Mouse (Mus musculus) hindbrain, embryonic 16.5 days (tissue): Measurements from ENCODE around the gene Ptprf. TPM values are rescaled to one million over a fixed set of nuclear protein-coding genes. Genes with fewer than 3 reads are reported as not detected.

Source experiments
- ATAC-seq: fragments of 200-750 bp; cut with Nextera tagmentation; 2 replicates; pipeline ENCODE4 v1.8.0; 2017; ENCODE audit warnings: moderate TSS enrichment, moderate library complexity
- H3K27ac ChIP-seq: fragments of 300-500 bp; sonication (generic); 2 replicates; pipeline ENCODE4 v1.5.1; 2014; ENCODE audit warnings: low read depth, mild to moderate bottlenecking, control low read depth, low read length, moderate library complexity
- H3K27me3 ChIP-seq: fragments of 300-500 bp; sonication (generic); replicated peaks from 2 replicates; pipeline ENCODE4 v1.6.1; 2014; ENCODE audit warnings: low read length; ENCODE audit not compliant: control insufficient read depth, insufficient read depth
- H3K36me3 ChIP-seq: fragments of 300-500 bp; sonication (generic); 2 replicates; pipeline ENCODE4 v1.6.1; 2014; ENCODE audit warnings: mild to moderate bottlenecking, low read length, moderate library complexity, mixed read lengths; ENCODE audit not compliant: control insufficient read depth, insufficient read depth
- H3K4me1 ChIP-seq: fragments of 300-500 bp; sonication (generic); 2 replicates; pipeline ENCODE4 v1.6.1; 2014; ENCODE audit warnings: low read depth, low read length; ENCODE audit not compliant: control insufficient read depth, insufficient read depth
- H3K4me2 ChIP-seq: fragments of 300-500 bp; sonication (generic); 2 replicates; pipeline ENCODE4 v1.6.1; 2014; ENCODE audit warnings: mild to moderate bottlenecking, low read length, control low read depth, moderate library complexity
- H3K4me3 ChIP-seq: fragments of 300-500 bp; sonication (generic); 2 replicates; pipeline ENCODE4 v1.5.1; 2014; ENCODE audit warnings: mild to moderate bottlenecking, low read length, control low read depth, moderate library complexity
- H3K9ac ChIP-seq: fragments of 300-500 bp; sonication (generic); 2 replicates; pipeline ENCODE4 v1.6.1; 2014; ENCODE audit warnings: low read depth, mild to moderate bottlenecking, control low read depth, low read length, moderate library complexity
- H3K9me3 ChIP-seq: fragments of 300-500 bp; sonication (generic); 2 replicates; pipeline ENCODE4 v1.6.1; 2014; ENCODE audit warnings: mild to moderate bottlenecking, low read length, moderate library complexity; ENCODE audit not compliant: control insufficient read depth
- WGBS: fragments of 180-500 bp; shearing (Covaris S2); extraction: QIAGEN DNeasy Blood & Tissue Kit; methylation state at CpG from one replicate; pipeline ENCODE4 v1.1.7; 2014; 5-methylcytosine and 5-hydroxymethylcytosine counted together
- polyA plus RNA-seq: library from polyadenylated mRNA; unstranded; fragments of >200 nt; fragmentation: Nextera tagmentation; extraction: Ambion mirVana; gene quantifications from 2 replicates; pipeline ENCODE4 v1.2.1, GENCODE M21; 2015

Ptprf gene
- polyA plus RNA-seq, 1 experiment from 2014 or later, result 71.7 TPM

DNA sequence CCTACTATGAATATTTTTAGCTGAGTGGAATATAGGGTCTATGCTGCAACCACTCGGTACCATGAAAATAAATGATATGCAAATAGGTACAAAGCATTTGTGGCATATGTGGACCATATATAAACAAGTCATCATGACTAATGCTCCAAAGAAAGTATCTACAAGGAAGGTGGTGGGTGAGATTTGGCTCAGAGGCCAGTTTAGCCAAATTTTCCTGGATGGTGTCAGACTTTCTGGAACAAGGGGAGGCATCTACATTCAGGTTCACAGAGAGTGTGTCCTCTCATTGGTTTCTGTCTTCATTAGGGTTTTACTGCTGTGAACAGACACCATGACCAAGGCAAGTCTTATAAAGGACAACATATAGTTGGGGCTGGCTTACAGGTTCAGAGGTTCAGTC is 19.3 kb upstream of the Ptprf start:
- ATAC-seq, result no peak
- 100% methylated on average over 1 of the region's 1 CpGs for WGBS
- Histone ChIP-seq H3K4me2 (no peak overlapping the region), H3K27me3 (no peaks in the 10 kb centered on the region), H3K36me3 (no peaks in the 10 kb centered on the region), H3K27ac (no peak overlapping the region), H3K9ac (no peak overlapping the region), H3K4me3 (no peak overlapping the region), H3K4me1 (no peaks in the 10 kb centered on the region), H3K9me3 (no peaks in the 10 kb centered on the region)

DNA sequence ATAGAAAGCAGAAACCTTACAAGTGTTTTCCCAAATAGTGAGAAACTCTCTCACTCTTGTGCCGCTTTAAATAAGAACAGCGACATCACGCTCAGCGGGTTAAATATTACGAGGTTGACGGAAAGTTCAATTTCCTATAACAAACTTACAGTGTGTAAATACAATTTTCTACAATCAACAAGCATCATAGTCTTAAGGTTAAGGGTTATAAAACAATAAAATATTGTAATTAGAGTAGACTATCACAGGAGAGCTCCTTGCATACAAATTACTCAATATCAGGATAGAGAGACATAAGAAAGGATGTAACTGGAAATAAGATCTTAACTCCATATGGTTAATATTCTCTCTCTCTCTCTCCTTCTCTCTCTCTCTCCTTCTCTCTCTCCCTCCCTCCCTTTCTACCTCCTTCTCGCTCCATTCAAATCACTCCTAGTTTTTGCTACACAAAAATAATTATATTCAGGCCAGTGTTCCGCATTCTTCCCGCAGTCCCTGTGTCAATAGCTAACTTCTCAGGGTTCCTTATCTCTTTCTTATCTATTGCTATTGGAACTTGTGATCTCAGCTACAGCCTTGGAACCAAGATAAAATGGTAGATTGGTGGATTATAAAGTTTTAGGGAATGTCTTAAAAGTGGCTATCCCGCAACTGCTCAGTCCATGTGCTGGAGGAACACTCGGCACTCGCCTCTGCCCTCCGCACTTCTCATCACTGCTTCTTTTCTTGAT is 16.5 kb upstream of the Ptprf start:
- no peaks in the 10 kb centered on the region for H3K9me3 ChIP-seq
- no peaks in the 10 kb centered on the region for H3K4me1 ChIP-seq
- no peaks in the 10 kb centered on the region for H3K36me3 ChIP-seq
- no peaks in the 10 kb centered on the region for H3K27me3 ChIP-seq
- H3K4me3 ChIP-seq, result no peak overlapping the region
- H3K27ac ChIP-seq, result no peak overlapping the region
- ATAC-seq, result no peak
- no peak overlapping the region for H3K9ac ChIP-seq
- H3K4me2 ChIP-seq, result no peak overlapping the region
- WGBS, result 91% methylated on average over 13 of the region's 13 CpGs

DNA sequence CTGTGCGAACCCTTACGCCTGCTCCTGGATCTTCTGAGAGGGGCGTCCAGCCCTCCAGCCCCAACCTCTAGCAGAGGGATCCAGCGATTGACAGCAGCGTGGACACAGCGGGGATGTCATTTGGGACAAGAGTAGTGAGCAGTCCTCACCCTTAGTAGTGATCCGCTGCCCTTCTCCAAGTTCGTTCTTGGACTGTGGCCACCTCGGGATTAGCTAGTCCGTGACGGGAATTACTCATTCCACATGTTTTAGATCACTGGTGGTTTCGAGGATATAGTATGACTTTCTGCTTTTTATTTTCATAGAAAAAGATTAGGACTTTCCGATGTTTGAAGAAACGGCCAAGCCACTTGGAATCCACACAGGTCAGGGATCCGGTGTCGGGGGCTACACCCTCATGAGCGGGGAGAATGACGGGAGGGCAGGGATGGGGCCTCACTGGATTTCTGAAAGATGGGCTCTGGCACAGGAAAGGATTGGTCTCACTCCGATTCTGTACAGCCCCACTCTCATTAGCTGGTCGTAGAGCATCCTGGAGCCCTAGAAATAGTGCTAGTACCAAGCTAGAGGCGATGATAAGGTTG is 15.0 kb upstream of the Ptprf start:
- H3K27me3 ChIP-seq, result no peaks in the 10 kb centered on the region
- H3K27ac ChIP-seq, result no peak overlapping the region
- no peak for ATAC-seq
- H3K4me2 ChIP-seq, result no peak overlapping the region
- no peak overlapping the region for H3K4me3 ChIP-seq
- H3K9ac ChIP-seq, result no peak overlapping the region
- H3K4me1 ChIP-seq, result no peaks in the 10 kb centered on the region
- no peaks in the 10 kb centered on the region for H3K9me3 ChIP-seq
- no peaks in the 10 kb centered on the region for H3K36me3 ChIP-seq
- WGBS, result 85% methylated on average over 21 of the region's 21 CpGs

DNA sequence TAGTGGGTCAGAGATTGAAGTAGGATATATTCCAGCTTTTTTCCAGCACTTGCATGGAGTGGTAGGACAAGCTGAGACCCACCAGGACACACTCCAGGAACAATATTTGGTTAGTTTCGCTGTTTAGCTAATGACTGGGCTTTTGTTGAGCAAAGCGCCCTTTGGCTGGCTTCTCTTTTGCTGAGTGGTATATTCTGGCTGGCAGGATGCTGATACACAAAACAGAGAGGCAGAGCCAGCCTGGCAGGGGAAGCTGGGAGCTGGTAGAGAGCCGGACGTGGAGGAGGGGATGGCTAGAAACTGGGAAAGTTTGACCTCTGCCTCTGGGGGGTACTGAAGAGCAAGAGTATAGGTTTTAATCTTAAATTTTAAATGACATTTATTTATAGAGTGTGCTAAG is 13.8 kb upstream of the Ptprf start:
- H3K9me3 ChIP-seq, result no peaks in the 10 kb centered on the region
- H3K36me3 ChIP-seq, result no peaks in the 10 kb centered on the region
- no peak overlapping the region for H3K4me2 ChIP-seq
- H3K9ac ChIP-seq, result no peak overlapping the region
- no peaks in the 10 kb centered on the region for H3K27me3 ChIP-seq
- H3K27ac ChIP-seq, result no peak overlapping the region
- no peak overlapping the region for H3K4me3 ChIP-seq
- no peak; the same call in 1 of the 2 replicates for ATAC-seq
- WGBS, result 40% methylated on average over 4 of the region's 4 CpGs
- no peaks in the 10 kb centered on the region for H3K4me1 ChIP-seq

DNA sequence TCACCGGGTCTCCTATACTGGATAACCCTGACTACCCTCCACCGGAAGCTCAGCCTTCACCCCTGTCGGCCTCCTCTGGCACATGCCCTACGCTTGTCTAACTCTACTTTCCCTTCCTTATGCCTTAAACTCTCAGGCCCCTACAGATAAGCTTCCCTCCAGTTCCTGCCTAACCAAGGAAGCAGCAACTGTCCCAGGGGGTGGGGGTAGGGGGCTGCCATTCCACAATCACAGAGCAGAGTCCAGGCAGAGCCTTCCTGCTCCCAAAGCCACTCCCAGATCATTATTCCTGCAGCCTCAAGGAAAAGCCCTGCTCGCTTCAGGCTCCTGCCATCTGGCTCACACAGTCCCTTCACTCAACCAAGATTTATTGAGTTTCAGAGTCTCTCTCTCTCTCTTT is 6.6 kb upstream of the Ptprf start:
- no peak overlapping the region for H3K4me2 ChIP-seq
- H3K9me3 ChIP-seq, result no peaks in the 10 kb centered on the region
- peak; percentile 50 for ATAC-seq
- no peaks in the 10 kb centered on the region for H3K36me3 ChIP-seq
- H3K4me1 ChIP-seq, result no peaks in the 10 kb centered on the region; the same call in 1 of the 2 replicates
- no peak overlapping the region for H3K9ac ChIP-seq
- H3K27ac ChIP-seq, result no peak overlapping the region
- H3K27me3 ChIP-seq, result no peaks in the 10 kb centered on the region
- 17% methylated on average over 5 of the region's 5 CpGs for WGBS
- no peak overlapping the region for H3K4me3 ChIP-seq

DNA sequence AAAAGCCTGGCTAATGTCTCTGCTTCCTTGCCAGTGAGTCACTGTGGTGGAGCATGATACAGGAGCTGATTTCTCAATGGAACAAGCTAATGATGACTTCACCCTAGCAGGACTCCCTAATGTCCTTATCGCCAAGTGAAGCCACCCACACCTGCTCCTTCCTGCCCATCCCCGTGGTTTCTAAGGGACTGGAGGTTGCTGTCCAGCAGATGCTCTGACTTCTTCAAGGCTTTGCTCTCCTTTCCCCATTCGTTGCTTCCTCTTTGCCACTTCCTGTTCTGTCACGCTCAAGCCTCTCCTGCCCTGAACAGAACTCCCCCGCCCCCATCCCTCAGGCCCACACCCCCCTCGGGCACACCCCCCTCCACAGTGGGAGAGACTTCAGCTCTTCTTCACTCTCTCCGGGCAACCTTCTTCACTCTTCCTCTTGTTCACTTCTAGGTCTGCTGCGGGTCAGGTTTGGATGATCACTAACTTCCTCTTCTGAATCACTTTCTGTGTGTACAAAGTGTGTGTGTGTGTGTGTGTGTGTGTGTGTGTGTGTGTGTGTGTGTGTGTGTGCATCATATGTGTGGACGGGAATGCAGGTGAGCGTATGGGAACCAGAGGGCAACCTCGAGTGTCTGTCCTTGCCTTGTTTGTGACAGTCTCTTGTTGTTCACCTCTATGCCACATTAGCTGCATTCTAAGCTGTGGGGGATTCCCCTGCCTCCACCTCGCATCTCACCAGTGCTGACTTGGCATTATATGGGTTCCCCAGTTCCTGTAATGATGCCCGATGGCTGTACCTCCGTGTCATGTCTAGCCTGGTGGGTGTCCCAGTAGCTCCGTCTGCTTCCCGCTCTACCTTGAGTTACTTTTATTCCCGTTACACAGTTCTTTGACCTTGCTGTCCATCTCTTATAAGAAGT is 4.7 kb upstream of the Ptprf start:
- H3K27me3 ChIP-seq, result no peaks in the 10 kb centered on the region
- no peak overlapping the region for H3K9ac ChIP-seq
- 62% methylated on average over 17 of the region's 17 CpGs for WGBS
- ATAC-seq, result no peak
- no peaks in the 10 kb centered on the region for H3K9me3 ChIP-seq
- H3K36me3 ChIP-seq, result no peaks in the 10 kb centered on the region
- no peak overlapping the region for H3K4me2 ChIP-seq
- no peak overlapping the region for H3K27ac ChIP-seq
- peaks cover 2% of the 10 kb centered on the region for H3K4me1 ChIP-seq
- H3K4me3 ChIP-seq, result no peak overlapping the region

DNA sequence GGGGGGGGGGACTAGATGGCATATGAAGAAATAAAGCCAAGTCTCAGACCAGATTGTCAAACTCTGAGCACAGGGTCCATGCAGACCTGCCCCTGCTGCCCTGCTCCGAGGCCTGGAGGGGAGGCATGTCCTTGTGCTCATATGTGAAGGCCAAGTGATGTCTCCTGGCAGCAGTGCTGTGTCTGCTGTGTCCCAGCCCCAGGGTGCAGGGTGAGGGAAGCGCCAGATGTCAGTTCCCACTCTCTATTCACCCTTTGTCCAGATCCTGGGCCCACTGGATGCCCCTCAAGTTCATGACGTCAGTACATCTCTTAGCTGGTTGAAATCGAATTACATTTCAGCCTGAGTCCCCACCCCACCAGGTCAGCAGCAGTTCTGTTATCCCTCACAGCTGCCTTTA is 3.6 kb upstream of the Ptprf start:
- ATAC-seq, result no peak
- no peak overlapping the region for H3K27ac ChIP-seq
- no peaks in the 10 kb centered on the region for H3K9me3 ChIP-seq
- no peak overlapping the region for H3K4me2 ChIP-seq
- H3K27me3 ChIP-seq, result no peaks in the 10 kb centered on the region
- H3K4me3 ChIP-seq, result no peak overlapping the region
- H3K36me3 ChIP-seq, result no peaks in the 10 kb centered on the region
- H3K4me1 ChIP-seq, result peaks cover 5% of the 10 kb centered on the region
- H3K9ac ChIP-seq, result no peak overlapping the region
- WGBS, result 43% methylated on average over 4 of the region's 4 CpGs

DNA sequence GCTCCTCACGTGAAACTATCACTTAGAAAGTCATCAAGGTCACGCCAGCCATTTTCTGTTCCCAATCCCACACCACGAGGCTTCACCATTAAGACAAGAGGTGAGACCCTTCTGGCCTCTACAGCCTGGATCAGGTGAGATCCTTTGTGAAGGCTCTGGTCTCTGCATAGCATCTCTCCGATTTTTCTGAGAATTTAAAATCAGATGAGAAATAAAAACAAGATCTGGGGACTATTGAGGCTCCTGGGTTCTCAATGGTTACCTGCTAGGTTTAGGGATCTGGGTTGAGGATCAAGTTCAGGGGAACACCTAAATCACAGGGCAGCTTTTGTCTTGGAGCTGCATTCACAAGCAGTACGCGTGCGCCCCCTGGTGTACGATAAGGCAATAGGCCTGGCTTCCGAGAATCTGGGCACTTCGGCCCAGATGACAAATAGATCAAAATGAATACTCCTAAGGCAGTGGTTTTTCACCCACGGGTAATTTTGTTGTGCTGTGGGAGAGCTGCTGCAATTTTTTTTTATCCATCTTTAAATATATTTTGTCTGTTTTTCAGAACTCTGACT is 1.6 kb upstream of the Ptprf start:
- H3K4me2 ChIP-seq, result no peak overlapping the region
- H3K4me1 ChIP-seq, result peaks cover 17% of the 10 kb centered on the region
- WGBS, result 10% methylated on average over 11 of the region's 11 CpGs
- no peak overlapping the region for H3K4me3 ChIP-seq
- ATAC-seq, result no peak
- no peaks in the 10 kb centered on the region for H3K36me3 ChIP-seq
- H3K9ac ChIP-seq, result no peak overlapping the region
- no peaks in the 10 kb centered on the region for H3K9me3 ChIP-seq
- H3K27ac ChIP-seq, result no peak overlapping the region
- H3K27me3 ChIP-seq, result no peaks in the 10 kb centered on the region
